Mouse (Mus musculus) CH12.LX (cell line): ENCODE measurements at regions not wholly inside any gene's neighbourhood (a gene's known extent, or its start where the extent isn't known, plus 50 kb on each side); places are given as distances from the start of the nearest gene placed in this dataset.

Source experiments
- DNase-seq: peaks from one replicate; pipeline ENCODE4 v3.0.0-alpha.2; 2013; ENCODE audit errors: extremely low read depth
- H3K27ac ChIP-seq: 2 replicates; pipeline ENCODE4 v1.5.1; 2012; ENCODE audit warnings: low read depth, mild to moderate bottlenecking, control low read depth, moderate library complexity; ENCODE audit not compliant: insufficient read depth
- H3K27me3 ChIP-seq: replicated peaks from 2 replicates; pipeline ENCODE3; 2012; ENCODE audit warnings: inconsistent platforms
- H3K36me3 ChIP-seq, 2 experiments: replicated peaks in 1 of 2; 2 replicates each; pipeline versions ENCODE3 to v1.6.1; 2012; ENCODE audit warnings: inconsistent platforms in 1 of 2, low read length in 1 of 2, mild to moderate bottlenecking in 1 of 2, mixed read lengths in 1 of 2, moderate library complexity in 1 of 2; ENCODE audit not compliant: control insufficient read depth in 1 of 2, insufficient read depth in 1 of 2
- H3K4me1 ChIP-seq, 2 experiments: 2 replicates each; pipeline ENCODE4 v1.6.1; 2012; ENCODE audit warnings: inconsistent platforms in 1 of 2, moderate library complexity in 1 of 2; ENCODE audit not compliant: insufficient read depth in 2 of 2, control insufficient read depth in 1 of 2
- H3K4me2 ChIP-seq: 2 replicates; pipeline ENCODE4 v1.6.1; 2012; ENCODE audit warnings: low read depth, mild to moderate bottlenecking, control low read depth; ENCODE audit not compliant: poor library complexity, insufficient read depth, severe bottlenecking
- H3K4me3 ChIP-seq, 3 experiments: fragments of 150-350 bp in 1 of 3; sonication (generic) in 1 of 3; replicated peaks in 1 of 3; 2 replicates each; pipeline versions ENCODE3 to v1.5.1; 2011 to 2012; ENCODE audit warnings: low read depth in 2 of 3, low read length in 2 of 3, mild to moderate bottlenecking in 2 of 3, moderate library complexity in 2 of 3, control low read depth in 1 of 3, improper control_type of control experiment in 1 of 3, inconsistent platforms in 1 of 3, mixed read lengths in 1 of 3; ENCODE audit not compliant: poor library complexity in 1 of 3
- H3K79me2 ChIP-seq: replicated peaks from 2 replicates; pipeline ENCODE4 v1.6.1; 2012; ENCODE audit warnings: mild to moderate bottlenecking, moderate library complexity; ENCODE audit not compliant: control insufficient read depth, poor library complexity, insufficient read depth, severe bottlenecking; ENCODE audit errors: extremely low read depth
- H3K9ac ChIP-seq: 2 replicates; pipeline ENCODE4 v1.6.1; 2012; ENCODE audit warnings: low read depth, mild to moderate bottlenecking, control low read depth, moderate library complexity; ENCODE audit not compliant: insufficient read depth
- H3K9me3 ChIP-seq: replicated peaks from 2 replicates; pipeline ENCODE3; 2012; ENCODE audit warnings: low read length, inconsistent platforms, mixed read lengths
- CTCF ChIP-seq, 2 experiments: IDR thresholded peaks in 1 of 2; conservative IDR thresholded peaks in 1 of 2; 2 replicates each; pipeline ENCODE4 v1.5.1; 2011 to 2012; ENCODE audit warnings: low read depth in 2 of 2, low read length in 2 of 2, improper control_type of control experiment in 1 of 2, inconsistent platforms in 1 of 2, mild to moderate bottlenecking in 1 of 2, moderate library complexity in 1 of 2
- E2F4 ChIP-seq: IDR thresholded peaks from 2 replicates; pipeline ENCODE4 v1.6.1; 2011; ENCODE audit warnings: low read depth, low read length, improper control_type of control experiment; ENCODE audit not compliant: insufficient replicate concordance
- ELF1 ChIP-seq: IDR thresholded peaks from 2 replicates; pipeline ENCODE4 v1.6.1; 2014; ENCODE audit warnings: low read depth, mild to moderate bottlenecking, inconsistent platforms, low read length, improper control_type of control experiment
- IRF4 ChIP-seq: IDR thresholded peaks from 2 replicates; pipeline ENCODE4 v1.6.1; 2014; ENCODE audit warnings: low read depth, mild to moderate bottlenecking, inconsistent platforms, low read length, improper control_type of control experiment
- KAT2A ChIP-seq: IDR thresholded peaks from 2 replicates; pipeline ENCODE4 v1.6.1; 2012; ENCODE audit warnings: low read length, improper control_type of control experiment, inconsistent platforms; ENCODE audit not compliant: insufficient replicate concordance
- NELFE ChIP-seq: IDR thresholded peaks from 2 replicates; pipeline ENCODE4 v1.6.1; 2011; ENCODE audit warnings: low read depth, low read length, improper control_type of control experiment
- NRF1 ChIP-seq: IDR thresholded peaks from 2 replicates; pipeline ENCODE4 v1.6.1; 2014; ENCODE audit warnings: low read depth, mild to moderate bottlenecking, inconsistent platforms, low read length, improper control_type of control experiment, moderate library complexity
- RCOR1 ChIP-seq: conservative IDR thresholded peaks from 2 replicates; pipeline ENCODE4 v1.6.1; 2012; ENCODE audit warnings: low read depth, mild to moderate bottlenecking, inconsistent platforms, low read length, improper control_type of control experiment
- SMC3 ChIP-seq: IDR thresholded peaks from 2 replicates; pipeline ENCODE4 v1.6.1; 2011; ENCODE audit warnings: low read depth, low read length, improper control_type of control experiment
- TBP ChIP-seq: conservative IDR thresholded peaks from 2 replicates; pipeline ENCODE4 v1.6.1; 2011; ENCODE audit warnings: low read depth, low read length, improper control_type of control experiment
- UBTF ChIP-seq: IDR thresholded peaks from 2 replicates; pipeline ENCODE4 v1.6.1; 2012; ENCODE audit warnings: low read depth, mild to moderate bottlenecking, inconsistent platforms, low read length, improper control_type of control experiment, moderate library complexity
- USF2 ChIP-seq: conservative IDR thresholded peaks from 2 replicates; pipeline ENCODE4 v1.6.1; 2011; ENCODE audit warnings: low read depth, low read length, improper control_type of control experiment
- ZMIZ1 ChIP-seq: IDR thresholded peaks from 2 replicates; pipeline ENCODE4 v1.6.1; 2012; ENCODE audit warnings: low read depth, mild to moderate bottlenecking, inconsistent platforms, low read length, improper control_type of control experiment
- dilution Hi-C: fragments of 300-500 bp; cut with MboI; formaldehyde crosslinking; loops from 2 replicates; pipeline ENCODE4 v1.14.3; 2020; ENCODE audit warnings: low sequenced_read_pairs; ENCODE audit not compliant: extremely low pct_unique_long_range_greater_than_20kb, extremely low pct_ligation_motif_present
- in situ Hi-C: fragments of 300-500 bp; cut with MboI; formaldehyde crosslinking; loops from 3 replicates; pipeline ENCODE4 v1.14.3; 2019; ENCODE audit warnings: low sequenced_read_pairs, low pct_ligation_motif_present, low pct_unique_long_range_greater_than_20kb, mixed read lengths

DNA sequence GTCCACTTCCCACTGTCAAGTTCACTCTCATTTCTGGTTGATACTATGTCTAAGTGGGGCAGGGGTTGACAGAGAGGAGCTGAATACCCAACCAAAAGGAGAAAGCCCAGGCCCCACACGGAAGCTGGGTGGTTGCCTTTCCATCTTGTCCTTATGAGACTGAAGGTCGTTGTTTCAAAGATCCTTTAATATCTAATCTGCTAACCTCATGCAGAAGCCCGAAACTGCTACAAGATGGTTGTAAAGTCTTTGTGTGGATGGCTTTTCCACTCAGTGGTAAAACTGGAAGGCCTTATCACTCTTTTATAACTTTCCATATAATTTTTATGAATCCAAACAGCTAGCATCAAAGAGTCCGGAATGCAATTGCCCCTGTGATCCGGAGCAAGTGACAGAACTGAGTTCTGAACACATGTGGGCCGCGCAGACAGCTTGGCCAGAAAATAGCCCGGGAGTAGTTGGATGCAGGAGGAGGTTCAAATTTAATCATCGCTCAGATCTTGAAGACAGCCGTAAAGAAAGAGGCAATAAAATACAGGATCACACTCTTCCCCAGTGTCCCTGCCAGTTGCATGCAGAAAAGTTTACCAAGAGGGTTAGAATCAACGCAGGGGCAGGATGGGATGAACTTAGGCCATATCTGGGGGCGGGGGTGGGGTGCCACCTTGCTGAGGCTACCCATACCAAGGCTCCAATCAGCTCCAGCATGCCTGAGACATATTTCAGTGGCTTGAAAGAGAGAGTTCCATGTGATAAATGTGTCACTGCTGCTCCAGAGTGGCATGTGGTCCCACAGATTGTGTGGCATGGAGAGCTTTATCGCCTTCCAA, 207.2 kb downstream of the 3110018I06Rik start:
- Histone ChIP-seq H3K79me2 (no peaks in the 10 kb centered on the region), H3K9ac (no peak overlapping the region), H3K9me3 (peaks cover 88% of the 10 kb centered on the region), H3K27me3 (no peaks in the 10 kb centered on the region), H3K4me3 (no peak overlapping the region), H3K36me3 (no peaks in the 10 kb centered on the region), H3K27ac (no peak overlapping the region), H3K4me2 (no peak overlapping the region), H3K4me1 (no peaks in the 10 kb centered on the region)
- DNase-seq, result no peak
- no peak for TF ChIP-seq E2F4
- no peak for TF ChIP-seq ZMIZ1
- no peak for TF ChIP-seq USF2
- dilution Hi-C loops, result no loop called here
- in situ Hi-C loops, result no loop called here

DNA sequence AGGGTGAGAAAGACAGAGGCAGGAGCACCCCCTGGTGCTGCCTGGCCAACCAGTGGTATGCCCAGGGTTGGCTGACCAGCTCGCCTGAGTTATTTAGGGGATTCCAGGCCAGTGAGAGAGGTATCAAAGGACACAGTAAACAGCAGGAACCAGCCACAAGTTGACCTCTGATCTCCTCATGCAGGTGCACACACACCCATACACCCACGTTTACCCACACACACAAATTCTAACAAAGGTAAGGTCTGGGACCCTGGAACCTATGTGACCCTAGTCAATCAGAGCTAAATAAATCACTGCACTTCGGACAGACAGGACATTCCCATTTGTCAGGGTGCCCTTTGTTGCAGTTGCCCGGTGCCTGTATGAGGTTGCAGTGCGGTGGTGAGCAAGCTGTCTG, 211.9 kb downstream of the 3110018I06Rik start:
- in situ Hi-C loops, result no loop called here
- Histone ChIP-seq H3K9ac (no peak overlapping the region), H3K4me2 (no peak overlapping the region), H3K27ac (no peak overlapping the region), H3K9me3 (peaks cover 97% of the 10 kb centered on the region), H3K4me1 (no peaks in the 10 kb centered on the region), H3K27me3 (no peaks in the 10 kb centered on the region), H3K4me3 (peak overlapping the region in 1 of 3 experiments; percentile 0), H3K36me3 (no peaks in the 10 kb centered on the region), H3K79me2 (no peaks in the 10 kb centered on the region)
- dilution Hi-C loops, result no loop called here
- DNase-seq, result no peak
- TF ChIP-seq ELF1 (no peak), NELFE (no peak), CTCF (conservative IDR thresholded peaks at IDR 0.05 in 1 of 2, IDR thresholded peaks at IDR 0.05 in 1 of 2; ENCODE audit: low read depth in 2 of 2, low read length in 2 of 2) (no peak), TBP (no peak), KAT2A (no peak), ZMIZ1 (no peak), USF2 (no peak), UBTF (no peak), IRF4 (no peak), SMC3 (no peak), RCOR1 (no peak), NRF1 (no peak)
